Mouse (Mus musculus): ENCODE measurements around the gene Eif4enif1.
"Not testable (repeated sequence)": the region's sequence is repeated elsewhere in the genome, so short reads cannot be mapped to it uniquely, and the experiment has no call there.

- not testable (repeated sequence) for TF ChIP-seq POLR2A, CTCF (IDR thresholded peaks at IDR 0.05; ENCODE audit: insufficient read depth, low read depth, low read length)
Observed at GRCm38 (mm10) chr11:3173425-3174318, 28.5 kb upstream of the Eif4enif1 start.
